In the genomic region with DNA sequence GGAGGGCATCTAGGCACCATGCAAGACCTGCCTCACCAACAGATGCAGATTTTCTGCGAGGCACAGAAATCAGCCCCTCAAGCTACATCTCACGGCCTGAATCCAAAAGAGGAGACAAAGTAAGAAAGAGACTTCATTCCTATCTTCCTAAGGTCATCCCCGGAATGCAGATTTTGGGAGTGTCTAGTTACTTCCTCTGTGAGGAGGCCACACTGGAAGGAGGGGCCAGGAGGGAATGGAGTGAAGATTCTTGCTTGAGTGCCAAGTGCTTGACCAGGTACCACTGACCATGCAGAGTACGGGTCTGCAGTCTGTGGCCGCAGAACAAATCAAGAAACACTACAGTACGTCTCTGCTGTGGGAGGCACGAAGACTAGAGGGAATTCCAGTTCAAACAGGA, we compare ENCODE assay signal across 21 mouse cellular contexts.
"Had no signal": no experiment of that assay in that cellular context is flagged by ENCODE, and none has a peak within 500 bp of the region (broad histone marks: within the 10 kb centered on the region; RNA-seq: fewer than 3 reads in every experiment).

No protein-coding gene starts in this region.

- H3K27me3 ChIP-seq: lung, embryonic 15.5 days; megakaryocyte, embryonic 14.5 days had no signal

- H3K27ac ChIP-seq: lung, embryonic 15.5 days; macrophage; midbrain, embryonic 13.5 days; neural tube, embryonic 13.5 days; neural tube, embryonic 15.5 days had no signal

- ATAC-seq: lung, postnatal 0 days; midbrain, embryonic 13.5 days; midbrain, embryonic 16.5 days had no signal

- H3K9ac ChIP-seq: lung, embryonic 15.5 days; midbrain, embryonic 13.5 days; neural tube, embryonic 13.5 days; neural tube, embryonic 15.5 days had no signal

- H3K9me3 ChIP-seq: lung, embryonic 15.5 days; megakaryocyte, embryonic 14.5 days; midbrain, embryonic 13.5 days; neural tube, embryonic 13.5 days; neural tube, embryonic 15.5 days had no signal

- H3K36me3 ChIP-seq: midbrain, embryonic 13.5 days; neural tube, embryonic 13.5 days; neural tube, embryonic 15.5 days had no signal

- DNase-seq: lung, adult 2 months; lung, postnatal 14 days; lung, postnatal 36 days; retina, postnatal 1 day; right cerebral cortex, adult 18-20 months; right cerebral cortex, postnatal 25 days; right cerebral cortex, postnatal 4 days; spleen, adult 18-20 months; thymus, adult 18-20 months; thymus, postnatal 14 days; thymus, postnatal 36 days had no signal

- H3K4me3 ChIP-seq: lung, embryonic 15.5 days; megakaryocyte, embryonic 14.5 days; midbrain, embryonic 13.5 days; myocyte; neural tube, embryonic 13.5 days; neural tube, embryonic 15.5 days had no signal

- H3K4me2 ChIP-seq: lung, embryonic 15.5 days; midbrain, embryonic 11.5 days; midbrain, embryonic 13.5 days; neural tube, embryonic 13.5 days; neural tube, embryonic 15.5 days had no signal
